Mouse (Mus musculus): ENCODE data around the gene Cul9. TPM values are rescaled to one million over a fixed set of nuclear protein-coding genes. Genes with fewer than 3 reads are reported as not detected.

Cul9 gene
- total RNA-seq, 2 experiments from 2014 or later, result 14.3 to 22.9 TPM

DNA sequence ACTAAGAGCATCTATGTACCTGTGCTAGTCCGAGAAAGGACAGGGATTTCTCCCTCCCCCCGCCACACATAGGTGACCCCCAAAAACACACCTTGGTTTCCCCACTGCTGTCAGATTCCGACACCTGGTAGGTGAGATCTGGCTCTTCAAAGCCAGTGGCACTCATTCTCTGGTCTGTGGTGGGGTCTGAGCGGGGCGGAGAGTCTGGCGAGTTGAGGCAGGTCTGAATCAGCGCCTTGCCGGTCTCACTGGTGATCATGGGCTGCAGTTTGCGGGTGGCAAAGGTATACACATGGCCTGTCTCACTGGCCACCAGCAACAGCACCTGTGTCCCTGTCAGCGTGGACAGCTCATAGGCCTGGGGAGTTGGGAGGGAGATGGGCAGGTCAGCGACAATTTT lies 7.3 kb upstream of the Cul9 start:
- DNase-seq, result no peak

- peak; percentile 92 for DNase-seq
These were observed 6.7 kb upstream of the Cul9 start for GRCm38 (mm10) chr17:46552841-46553423.

GRCm38 (mm10) chr17:46552151-46552550 lies 6.0 kb upstream of the Cul9 start:
- DNase-seq, result no peak

- no peak for DNase-seq
These were observed 5.2 kb upstream of the Cul9 start for GRCm38 (mm10) chr17:46551369-46551768.

GRCm38 (mm10) chr17:46550904-46551303 lies 4.7 kb upstream of the Cul9 start:
- DNase-seq, result no peak

DNA sequence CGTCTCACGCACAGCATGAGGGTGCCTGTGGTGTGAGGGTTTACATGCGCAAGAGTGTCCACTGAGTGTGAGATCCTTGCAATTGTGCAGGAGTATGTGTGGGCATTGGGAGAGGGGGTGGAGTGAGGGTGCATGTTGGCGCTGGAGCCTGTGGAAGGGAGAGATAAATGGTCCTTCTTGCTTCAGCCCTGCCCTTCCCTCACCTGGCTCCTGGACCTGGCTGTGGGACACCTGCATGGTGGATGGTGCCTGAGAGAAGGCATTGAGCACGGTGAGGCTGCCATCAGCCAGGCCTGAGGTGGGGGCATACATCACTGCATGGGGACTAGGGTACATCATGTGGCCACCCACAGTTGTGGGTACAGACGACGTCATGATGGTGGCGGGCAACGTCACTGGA lies 3.5 kb upstream of the Cul9 start:
- DNase-seq, result no peak

DNA sequence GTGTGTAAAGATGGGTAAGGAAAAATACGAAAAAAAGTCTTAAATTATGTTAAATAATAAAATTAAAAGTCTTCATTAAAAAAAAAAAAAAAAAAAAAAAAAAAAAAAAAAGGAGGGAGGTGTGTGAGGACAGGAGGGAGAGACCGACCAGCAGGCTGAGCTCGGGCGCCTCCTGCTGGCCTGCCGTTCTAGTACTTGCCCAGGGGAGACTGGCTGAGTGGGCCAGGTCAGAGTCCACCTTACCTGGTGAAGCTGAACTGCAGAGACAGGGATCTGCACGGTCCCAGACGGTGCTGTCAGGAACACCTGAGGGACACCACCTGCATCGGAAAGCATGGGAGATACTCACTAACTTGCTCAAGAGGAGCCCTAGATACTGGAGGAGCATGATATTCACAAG lies 3.0 kb upstream of the Cul9 start:
- DNase-seq, result peak; percentile 62

DNA sequence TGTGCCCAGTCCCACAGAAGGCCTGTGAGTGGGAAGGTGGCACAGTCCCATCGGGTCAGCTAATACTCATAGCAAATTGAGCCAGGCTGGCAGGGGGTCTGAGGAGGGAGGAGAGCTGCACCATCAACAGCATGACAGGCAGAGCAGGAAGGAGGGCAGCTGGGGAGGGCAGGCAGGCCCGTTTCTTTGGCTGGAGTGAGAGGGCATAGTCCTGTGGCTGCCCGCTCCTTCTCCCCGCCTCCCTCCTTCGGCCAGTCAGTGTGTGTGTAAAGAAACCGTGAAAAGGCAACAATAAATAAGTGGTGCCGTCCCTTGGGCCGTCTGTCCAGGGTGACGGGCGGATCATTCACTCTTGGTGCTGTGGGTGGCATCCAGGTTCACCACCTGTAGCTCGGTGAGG lies 2.6 kb upstream of the Cul9 start:
- DNase-seq, result no peak

DNA sequence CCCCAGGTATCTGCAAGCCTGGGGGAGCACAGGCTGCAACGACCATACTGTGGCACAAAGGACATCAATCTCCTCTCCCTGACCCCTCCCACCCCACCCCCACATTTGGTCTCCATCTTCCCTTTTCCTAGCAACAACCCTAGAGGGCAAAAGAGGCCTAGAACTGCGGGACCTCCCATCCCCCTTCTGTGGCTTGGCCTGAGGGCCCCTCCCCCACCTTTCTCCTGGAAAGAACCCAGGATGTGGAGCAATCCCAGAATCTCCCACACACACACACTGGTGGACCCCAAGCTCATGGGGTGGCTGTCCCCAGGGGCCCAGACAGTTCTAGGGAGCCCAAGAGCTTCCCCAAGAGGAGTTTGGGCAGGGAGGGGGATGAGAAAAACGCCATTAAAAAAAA lies 1.7 kb upstream of the Cul9 start:
- DNase-seq, result no peak

DNA sequence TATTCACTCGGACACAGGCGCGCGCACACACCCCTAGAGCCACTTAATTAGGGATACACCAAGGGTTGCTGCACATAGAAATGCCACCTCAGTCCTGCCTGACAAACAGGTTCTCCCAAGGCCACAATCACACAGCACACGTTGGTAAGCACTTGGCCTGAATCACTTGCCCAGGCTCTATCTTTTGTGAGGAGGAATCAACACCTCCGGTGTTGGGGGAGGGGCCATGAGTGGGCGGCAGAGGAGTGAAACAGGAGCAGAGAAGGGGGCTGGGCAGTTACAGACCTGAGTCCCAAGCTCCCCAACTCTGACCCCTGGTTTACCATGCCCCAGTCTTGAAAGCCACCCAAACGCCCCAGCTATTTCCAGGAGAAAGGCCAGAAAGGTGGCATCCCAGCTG lies 807 bp upstream of the Cul9 start:
- DNase-seq, result no peak

GRCm38 (mm10) chr17:46546591-46546990 lies 403 bp upstream of the Cul9 start:
- no peak for DNase-seq

GRCm38 (mm10) chr17:46543661-46544060 lies 2.5 kb downstream of the Cul9 start:
- DNase-seq, result no peak

- DNase-seq, result peak; percentile 85
These were observed 20.4 kb downstream of the Cul9 start for GRCm38 (mm10) chr17:46525579-46526307.

GRCm38 (mm10) chr17:46525065-46525464 lies 21.1 kb downstream of the Cul9 start:
- no peak for DNase-seq

GRCm38 (mm10) chr17:46521963-46522668 lies 24.1 kb downstream of the Cul9 start:
- DNase-seq, result no peak

DNA sequence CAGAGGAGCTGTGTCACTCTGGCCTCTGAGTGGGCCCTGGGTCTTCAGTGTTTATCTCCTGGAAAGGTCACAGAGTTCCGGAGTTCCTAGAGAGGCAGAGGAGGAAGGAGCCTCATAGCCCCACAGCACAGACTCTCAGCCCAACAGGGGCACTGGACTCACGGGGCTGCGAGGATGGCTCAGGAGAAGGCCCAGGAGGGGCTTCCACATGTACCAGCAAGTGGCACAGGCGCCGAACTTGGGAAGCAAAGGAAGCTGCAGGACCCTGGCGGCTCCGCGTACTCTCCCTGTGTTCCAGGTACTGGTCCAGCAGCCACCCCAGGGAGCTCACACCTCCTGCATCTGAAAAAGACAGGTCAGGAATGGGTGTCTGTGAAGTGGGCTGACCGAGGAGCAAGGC lies 25.0 kb downstream of the Cul9 start:
- no peak for DNase-seq

DNA sequence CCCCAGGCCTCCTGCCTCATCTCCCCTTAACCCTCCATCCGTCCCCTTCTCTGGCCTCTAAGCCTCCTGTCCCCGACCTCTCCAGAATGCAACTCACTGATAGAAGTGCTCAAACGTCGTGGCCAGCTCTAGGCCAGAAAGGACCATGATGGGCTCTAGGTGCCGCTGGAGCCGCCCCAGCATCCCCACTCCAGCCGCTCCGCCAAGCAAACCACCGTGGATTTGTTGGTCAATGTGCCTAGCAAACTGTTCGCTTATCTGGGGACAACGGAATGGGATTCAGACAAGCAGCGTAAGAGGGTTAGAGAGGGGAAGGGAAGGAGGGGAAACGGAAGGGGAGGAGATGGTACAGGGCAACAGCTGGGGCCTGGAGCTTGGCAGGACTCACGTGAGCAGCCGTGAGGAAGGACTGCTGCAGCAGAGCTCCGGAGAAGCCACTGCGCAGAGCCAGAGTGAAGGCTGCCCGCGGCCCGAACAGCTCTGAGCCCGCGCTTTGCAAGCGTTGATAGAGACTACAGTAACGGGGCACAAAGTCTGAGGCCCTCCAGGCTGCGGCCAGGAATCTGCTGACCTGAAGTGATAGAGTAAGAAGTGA lies 25.7 kb downstream of the Cul9 start:
- no peak for DNase-seq

GRCm38 (mm10) chr17:46519971-46520370 lies 26.2 kb downstream of the Cul9 start:
- DNase-seq, result no peak

GRCm38 (mm10) chr17:46513329-46513728 lies 32.9 kb downstream of the Cul9 start:
- DNase-seq, result no peak

- no peak for DNase-seq
These were observed 35.0 kb downstream of the Cul9 start for GRCm38 (mm10) chr17:46511059-46511710.

DNA sequence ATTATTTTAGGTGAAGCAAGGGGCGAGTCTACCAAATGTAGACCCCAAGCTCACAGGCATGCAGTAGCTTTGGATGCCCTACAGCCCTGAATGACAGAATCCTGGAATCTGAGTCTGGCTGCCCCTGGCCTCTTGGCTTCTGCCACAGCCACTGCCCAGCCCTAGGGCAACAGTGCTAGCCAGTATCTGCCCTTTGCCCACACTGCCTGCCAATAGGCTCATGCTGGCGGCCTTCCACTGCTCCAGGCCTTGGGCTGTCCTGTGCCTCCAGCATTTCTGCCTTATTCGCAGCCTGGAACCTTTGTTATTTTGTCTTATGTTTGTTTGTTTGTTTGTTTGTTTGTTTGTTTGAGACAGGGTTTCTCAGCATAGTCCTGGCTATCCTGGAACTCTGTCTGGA lies 40.6 kb downstream of the Cul9 start:
- peak; percentile 72 for DNase-seq

DNA sequence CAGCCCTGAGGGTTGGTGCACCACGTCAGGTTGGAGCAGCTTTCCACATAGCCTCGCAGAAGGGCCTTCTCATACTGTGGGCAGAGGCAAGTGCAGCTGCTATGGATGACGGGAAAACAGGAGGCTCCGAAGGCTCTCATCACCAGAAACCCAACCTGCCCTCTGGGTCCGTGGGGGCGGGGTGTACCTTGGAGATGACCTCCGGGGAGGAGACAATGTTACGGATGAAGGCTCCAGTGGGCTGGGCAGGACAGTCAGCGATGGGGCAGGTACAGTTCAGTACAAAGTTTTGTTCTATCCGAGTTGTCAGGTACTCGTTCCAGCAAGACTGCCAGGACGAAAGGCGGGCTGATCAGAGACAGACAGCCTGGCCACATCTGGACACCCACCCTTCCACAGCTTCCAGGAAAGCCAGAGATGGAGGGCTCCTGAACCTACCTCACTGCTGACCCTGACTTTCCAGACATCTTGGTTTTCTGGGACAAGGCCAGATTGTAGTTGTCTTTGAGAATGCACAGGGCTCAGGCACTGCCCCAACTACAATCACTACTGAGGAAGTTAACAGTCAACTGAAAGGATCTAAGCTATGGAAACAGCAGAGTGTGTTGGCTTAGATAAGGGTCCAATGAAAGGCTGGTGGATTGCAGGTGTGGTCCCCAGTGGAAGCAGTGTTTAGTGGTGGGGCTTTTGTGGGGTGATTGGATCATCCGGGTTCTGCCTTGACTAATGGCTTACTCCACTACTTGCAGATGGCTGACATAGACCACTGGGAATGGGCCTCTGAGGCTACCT lies 42.1 kb downstream of the Cul9 start:
- no peak for DNase-seq
